Mouse (Mus musculus) MEL (cell line): ENCODE measurements around the gene Slc25a15. TPM values are rescaled to one million over a fixed set of nuclear protein-coding genes. Genes with fewer than 3 reads are reported as not detected.

Experiments
- DNase-seq: peaks from one replicate; pipeline ENCODE4 v3.0.0; 2011; ENCODE audit warnings: low read depth, low spot score
- H3K27ac ChIP-seq: 2 replicates; pipeline ENCODE4 v1.5.1; 2012; ENCODE audit warnings: low read depth, mild to moderate bottlenecking, control low read depth, low read length, moderate library complexity; ENCODE audit not compliant: control insufficient read depth
- H3K27me3 ChIP-seq, 2 experiments: fragments of 150-350 bp in 1 of 2; sonication (generic) in 1 of 2; 2 replicates each; pipeline ENCODE4 v1.6.1; 2012; ENCODE audit warnings: low read length in 2 of 2, mild to moderate bottlenecking in 2 of 2, improper control_type of control experiment in 1 of 2, moderate library complexity in 1 of 2; ENCODE audit not compliant: insufficient read depth in 2 of 2, control insufficient read depth in 1 of 2
- H3K36me3 ChIP-seq, 2 experiments: 2 replicates each; pipeline ENCODE4 v1.6.1; 2012 to 2014; ENCODE audit warnings: low read length in 2 of 2, improper control_type of control experiment in 1 of 2, inconsistent platforms in 1 of 2, mild to moderate bottlenecking in 1 of 2; ENCODE audit not compliant: insufficient read depth in 2 of 2, control insufficient read depth in 1 of 2
- H3K4me1 ChIP-seq, 2 experiments: fragments of 150-350 bp in 1 of 2; sonication (generic) in 1 of 2; 2 replicates each; pipeline ENCODE4 v1.6.1; 2012; ENCODE audit warnings: low read length in 2 of 2, improper control_type of control experiment in 1 of 2, mild to moderate bottlenecking in 1 of 2; ENCODE audit not compliant: insufficient read depth in 2 of 2, control insufficient read depth in 1 of 2
- H3K4me3 ChIP-seq, 2 experiments: fragments of 150-350 bp in 1 of 2; sonication (generic) in 1 of 2; 2 replicates each; pipeline ENCODE4 v1.5.1; 2012; ENCODE audit warnings: low read depth in 2 of 2, low read length in 2 of 2, mild to moderate bottlenecking in 2 of 2, moderate library complexity in 2 of 2, control low read depth in 1 of 2, improper control_type of control experiment in 1 of 2; ENCODE audit not compliant: control insufficient read depth in 1 of 2, insufficient read depth in 1 of 2
- H3K79me2 ChIP-seq: 2 replicates; pipeline ENCODE4 v1.6.1; 2012; ENCODE audit warnings: mild to moderate bottlenecking, low read length, moderate library complexity; ENCODE audit not compliant: control insufficient read depth, poor library complexity, insufficient read depth
- H3K9ac ChIP-seq: 2 replicates; pipeline ENCODE4 v1.6.1; 2012; ENCODE audit warnings: low read depth, mild to moderate bottlenecking, control low read depth, low read length, moderate library complexity; ENCODE audit not compliant: control insufficient read depth, poor library complexity, severe bottlenecking
- H3K9me3 ChIP-seq: fragments of 150-350 bp; sonication (generic); replicated peaks from 2 replicates; pipeline ENCODE4 v1.6.1; 2012; ENCODE audit warnings: mild to moderate bottlenecking, low read length, improper control_type of control experiment, moderate library complexity; ENCODE audit not compliant: insufficient read depth
- BHLHE40 ChIP-seq: IDR thresholded peaks from 2 replicates; pipeline ENCODE4 v1.6.1; 2012; ENCODE audit warnings: low read depth, mild to moderate bottlenecking, inconsistent platforms, low read length, improper control_type of control experiment, borderline replicate concordance
- CHD2 ChIP-seq: IDR thresholded peaks from 2 replicates; pipeline ENCODE4 v1.6.1; 2011; ENCODE audit warnings: low read length, improper control_type of control experiment
- E2F4 ChIP-seq: IDR thresholded peaks from 2 replicates; pipeline ENCODE4 v1.6.1; 2011; ENCODE audit warnings: low read depth, low read length, improper control_type of control experiment, borderline replicate concordance
- ELF1 ChIP-seq: IDR thresholded peaks from 2 replicates; pipeline ENCODE4 v1.6.1; 2014; ENCODE audit warnings: low read depth, mild to moderate bottlenecking, inconsistent platforms, low read length, improper control_type of control experiment, moderate library complexity
- GATA1 ChIP-seq: IDR thresholded peaks from 2 replicates; pipeline ENCODE4 v1.6.1; 2011; ENCODE audit warnings: low read depth, low read length, improper control_type of control experiment
- HCFC1 ChIP-seq: IDR thresholded peaks from 2 replicates; pipeline ENCODE4 v1.6.1; 2012; ENCODE audit warnings: low read depth, mild to moderate bottlenecking, inconsistent platforms, low read length, improper control_type of control experiment, moderate library complexity
- KAT2A ChIP-seq: conservative IDR thresholded peaks from 2 replicates; pipeline ENCODE4 v1.6.1; 2012; ENCODE audit warnings: low read depth, low read length, improper control_type of control experiment, inconsistent platforms
- MAFK ChIP-seq: IDR thresholded peaks from 2 replicates; pipeline ENCODE4 v1.6.1; 2011; ENCODE audit warnings: low read depth, mild to moderate bottlenecking, low read length, improper control_type of control experiment, borderline replicate concordance
- MXI1 ChIP-seq: IDR thresholded peaks from 2 replicates; pipeline ENCODE4 v1.6.1; 2011; ENCODE audit warnings: mild to moderate bottlenecking, low read depth, low read length, improper control_type of control experiment
- MYB ChIP-seq: IDR thresholded peaks from 2 replicates; pipeline ENCODE4 v1.6.1; 2011; ENCODE audit warnings: mild to moderate bottlenecking, low read depth, low read length, improper control_type of control experiment
- MYC ChIP-seq: IDR thresholded peaks from 2 replicates; pipeline ENCODE4 v1.6.1; 2011; ENCODE audit warnings: low read depth, mild to moderate bottlenecking, low read length, improper control_type of control experiment, moderate library complexity
- NELFE ChIP-seq: IDR thresholded peaks from 2 replicates; pipeline ENCODE4 v1.6.1; 2011; ENCODE audit warnings: low read depth, low read length, improper control_type of control experiment
- POLR2A ChIP-seq, 2 experiments: IDR thresholded peaks; 2 replicates each; pipeline ENCODE4 v1.6.1; 2011 to 2012; ENCODE audit warnings: low read length in 2 of 2, mild to moderate bottlenecking in 2 of 2, control low read depth in 1 of 2, improper control_type of control experiment in 1 of 2, low read depth in 1 of 2, moderate library complexity in 1 of 2; ENCODE audit not compliant: control insufficient read depth in 1 of 2, insufficient read depth in 1 of 2, poor library complexity in 1 of 2
- SMC3 ChIP-seq: IDR thresholded peaks from 2 replicates; pipeline ENCODE4 v1.6.1; 2011; ENCODE audit warnings: low read depth, low read length, improper control_type of control experiment
- TAL1 ChIP-seq: IDR thresholded peaks from 2 replicates; pipeline ENCODE4 v1.6.1; 2012; ENCODE audit warnings: mild to moderate bottlenecking, inconsistent platforms, low read length, moderate library complexity, mixed read lengths
- TBP ChIP-seq: IDR thresholded peaks from 2 replicates; pipeline ENCODE4 v1.8.0; 2011; ENCODE audit warnings: low read depth, low read length, improper control_type of control experiment
- TCF12 ChIP-seq: IDR thresholded peaks from 2 replicates; pipeline ENCODE4 v1.6.1; 2014; ENCODE audit warnings: low read depth, mild to moderate bottlenecking, inconsistent platforms, low read length, improper control_type of control experiment, moderate library complexity
- USF2 ChIP-seq, 2 experiments: IDR thresholded peaks; 2 replicates each; pipeline ENCODE4 v1.6.1; 2011 to 2012; ENCODE audit warnings: improper control_type of control experiment in 2 of 2, low read length in 2 of 2, borderline replicate concordance in 1 of 2, inconsistent platforms in 1 of 2, low read depth in 1 of 2, mild to moderate bottlenecking in 1 of 2; ENCODE audit not compliant: insufficient read depth in 1 of 2
- ZKSCAN1 ChIP-seq: IDR thresholded peaks from 2 replicates; pipeline ENCODE4 v1.6.1; 2012; ENCODE audit warnings: low read depth, mild to moderate bottlenecking, inconsistent platforms, low read length, improper control_type of control experiment, moderate library complexity
- ZMIZ1 ChIP-seq: IDR thresholded peaks from 2 replicates; pipeline ENCODE4 v1.6.1; 2012; ENCODE audit warnings: low read depth, mild to moderate bottlenecking, inconsistent platforms, low read length, improper control_type of control experiment, moderate library complexity
- polyA plus RNA-seq, 2 experiments: library from polyadenylated mRNA; stranded (reverse) in 1 of 2; unstranded in 1 of 2; fragments of >175 nt in 1 of 2; fragments of >200 nt in 1 of 2; gene quantifications; 2 replicates each; pipeline versions ENCODE4 v1.2.1 to v1.2.4; 2012; ENCODE audit warnings: low replicate concordance in 2 of 2, low read depth in 1 of 2; ENCODE audit not compliant: insufficient read length in 2 of 2, insufficient read depth in 1 of 2, missing spikeins in 1 of 2
- total RNA-seq: library from RNA; depleted of rRNA; stranded (reverse); fragments of 300-350 nt; gene quantifications from 2 replicates; pipeline ENCODE4 v1.2.3, GENCODE M21; 2012

Slc25a15 gene
- total and polyA plus RNA-seq, 3 experiments: 11.4 to 21.7 TPM; not detected in 1

DNA sequence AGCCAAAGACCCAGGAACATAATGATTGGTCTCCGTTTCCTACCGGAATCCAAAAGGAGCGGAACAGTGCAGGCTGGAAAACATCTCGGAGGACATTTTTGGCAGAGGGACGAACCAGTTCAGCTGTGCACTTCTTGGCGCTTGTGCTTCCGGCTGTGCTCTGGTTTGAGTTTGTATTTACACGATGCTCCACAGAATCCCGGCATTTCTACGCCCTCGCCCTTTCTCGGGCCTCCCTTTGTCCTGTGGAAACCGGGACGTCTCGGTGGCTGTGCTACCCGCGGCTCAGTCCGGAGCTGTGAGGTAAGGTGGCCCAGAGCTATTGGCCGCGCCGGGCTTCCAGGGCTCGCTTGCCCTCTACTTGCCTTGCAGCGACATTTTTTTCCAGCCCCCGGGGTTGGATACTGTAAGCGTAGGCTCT lies 12.9 kb upstream of the Slc25a15 start, which contains the start of gene Mrps31 (continued):
- peak; percentile 84 for TF ChIP-seq ELF1
- no peak; the same call in 1 of the 2 replicates for TF ChIP-seq CHD2

DNA sequence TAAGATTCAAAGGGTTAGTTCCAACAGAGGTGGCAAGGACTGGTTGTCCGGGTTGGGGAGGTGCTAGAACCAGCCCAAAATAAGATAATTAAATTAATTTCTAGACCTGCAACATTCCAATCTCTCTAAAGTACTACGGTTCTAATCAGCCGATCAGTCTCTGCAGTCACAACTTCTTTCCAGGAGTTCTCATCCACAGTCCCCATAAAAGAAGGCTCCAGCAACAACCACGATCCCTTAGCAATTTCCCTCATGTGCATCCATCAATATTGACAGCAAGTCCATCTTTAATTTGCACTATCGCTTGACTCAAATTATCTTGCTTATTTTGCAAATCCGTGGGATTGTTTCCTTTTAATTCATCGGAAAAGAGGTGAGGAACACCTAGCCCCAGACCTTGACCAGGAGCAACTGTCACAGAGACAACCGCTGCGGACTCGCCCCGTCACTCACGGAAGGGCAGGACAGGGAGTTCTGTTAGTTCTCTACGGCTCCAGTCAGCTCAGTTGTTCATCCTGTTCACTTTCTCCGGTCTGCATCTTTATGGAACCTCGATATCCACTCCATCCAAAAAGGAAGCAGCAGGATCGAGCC lies 12.4 kb upstream of the Slc25a15 start:
- no peaks in the 10 kb centered on the region for H3K27me3 ChIP-seq
- TF ChIP-seq TBP (no peak), SMC3 (no peak), BHLHE40 (no peak), NELFE (no peak), MXI1 (no peak), MYB (no peak), HCFC1 (no peak), MYC (no peak), E2F4 (no peak), KAT2A (no peak), GATA1 (no peak), TAL1 (no peak), MAFK (no peak), USF2 (IDR thresholded peaks at IDR 0.05; ENCODE audit: borderline replicate concordance in 1 of 2, insufficient read depth in 1 of 2, low read depth in 1 of 2, low read length in 2 of 2) (no peak), POLR2A (IDR thresholded peaks at IDR 0.05; ENCODE audit: control insufficient read depth in 1 of 2, insufficient read depth in 1 of 2, low read depth in 1 of 2, low read length in 2 of 2, poor library complexity in 1 of 2) (no peak), ZKSCAN1 (no peak), ZMIZ1 (no peak), TCF12 (no peak)
- peaks cover 4 to 12% of the 10 kb centered on the region in 2 experiments; a peak in 3 of 4 replicates for H3K4me1 ChIP-seq
- no peak for DNase-seq
- H3K79me2 ChIP-seq: peaks cover 19% of the 10 kb centered on the region
- peak overlapping the region; percentile 69 to 98 for H3K4me3 ChIP-seq
- H3K27ac ChIP-seq: no peak overlapping the region
- H3K36me3 ChIP-seq: peaks cover 0 to 20% of the 10 kb centered on the region in 2 experiments; a peak in 3 of 4 replicates
- H3K9ac ChIP-seq: peak overlapping the region; percentile 76
- H3K9me3 ChIP-seq: no peaks in the 10 kb centered on the region
